Mouse (Mus musculus): ENCODE data around the gene Olfr736.

The Olfr736 gene

DNA sequence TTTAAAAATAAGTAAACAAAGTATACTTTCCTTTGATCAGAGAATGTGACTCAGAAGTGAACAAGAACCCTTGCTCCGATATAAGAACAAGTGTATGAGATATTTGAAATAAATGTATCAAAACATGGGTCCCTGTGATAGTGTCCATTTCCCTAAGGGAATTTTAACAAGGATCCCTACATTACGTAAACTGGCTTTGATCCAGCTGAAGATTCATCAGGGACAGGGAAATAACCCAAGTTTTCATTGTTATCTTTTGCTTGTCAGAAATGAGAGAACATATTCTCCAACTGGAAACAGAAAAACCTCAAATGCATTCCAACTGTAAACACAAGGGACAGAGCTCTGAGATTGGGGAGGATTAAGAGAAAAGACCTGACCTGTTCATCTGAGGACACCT, at the start of gene Olfr736:
Gene Olfr736, plus strand, starts transcription at position 301 of the 400 bp plus-strand sequence.
- in situ Hi-C loops (cut with MboI, MseI): no loop called here

DNA sequence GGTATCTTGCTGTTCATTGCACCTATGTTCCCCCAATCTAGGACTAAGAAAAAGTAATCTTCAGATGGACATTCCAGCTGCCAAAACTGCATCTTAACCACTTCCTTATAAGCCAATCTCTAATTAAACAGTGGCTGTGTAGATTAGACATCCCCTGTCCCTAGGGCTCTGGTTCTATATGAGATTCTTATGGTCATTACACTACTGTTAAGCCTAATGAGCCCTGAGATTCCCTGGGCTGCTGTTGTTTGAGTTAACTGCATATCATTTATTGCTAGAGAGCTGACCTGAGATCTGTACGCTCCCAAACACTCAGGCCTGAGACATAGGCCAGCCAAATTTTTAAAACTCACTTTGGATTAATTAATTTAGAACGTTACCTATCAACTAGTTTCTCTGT, 32.2 kb upstream of the Olfr736 start, which contains the start of gene Olfr735:
Gene Olfr735, minus strand, starts transcription at position 77 of the 400 bp plus-strand sequence.
- in situ Hi-C loops (cut with MboI, MseI): no loop called here

DNA sequence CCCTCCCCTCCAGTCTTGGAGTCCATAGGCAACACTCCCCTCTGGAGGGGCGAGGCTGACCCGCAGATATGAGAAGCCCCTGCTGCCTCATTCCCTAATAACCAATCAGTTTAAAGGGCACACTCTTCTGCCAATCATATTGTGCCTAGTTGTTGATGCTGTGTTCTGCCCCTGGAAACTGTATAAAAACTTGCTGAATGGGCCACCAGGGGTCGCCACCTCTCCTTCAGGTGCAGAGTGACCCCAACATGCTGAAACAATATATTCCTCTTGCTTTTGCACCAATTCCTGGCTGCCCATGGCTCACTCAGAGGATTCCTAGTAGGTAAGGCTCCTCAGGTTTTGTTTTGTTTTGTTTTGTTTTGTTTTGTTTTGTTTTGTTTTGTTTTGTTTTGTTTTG, 28.5 kb upstream of the Olfr736 start:
- in situ Hi-C loops (cut with MboI, MseI): no loop called here

DNA sequence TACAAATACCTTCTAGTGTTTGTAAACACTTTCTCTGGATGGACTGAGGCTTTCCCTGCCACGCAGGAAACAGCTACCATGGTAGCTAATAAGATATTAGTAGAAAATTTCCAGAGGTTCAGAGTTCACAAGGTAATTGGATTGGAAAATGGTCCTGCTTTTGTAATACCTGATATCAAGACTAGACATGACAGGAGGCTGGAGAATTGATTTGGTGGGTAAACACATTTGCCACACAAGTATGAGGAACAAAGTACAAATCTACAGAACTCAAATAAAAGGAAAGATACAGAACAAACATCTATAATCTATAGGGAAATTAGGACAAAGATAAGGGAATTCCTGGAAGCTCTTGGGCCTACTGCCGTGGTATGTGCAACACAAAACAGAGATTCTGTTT, 24.2 kb upstream of the Olfr736 start:
- in situ Hi-C loops (cut with MboI, MseI): no loop called here

DNA sequence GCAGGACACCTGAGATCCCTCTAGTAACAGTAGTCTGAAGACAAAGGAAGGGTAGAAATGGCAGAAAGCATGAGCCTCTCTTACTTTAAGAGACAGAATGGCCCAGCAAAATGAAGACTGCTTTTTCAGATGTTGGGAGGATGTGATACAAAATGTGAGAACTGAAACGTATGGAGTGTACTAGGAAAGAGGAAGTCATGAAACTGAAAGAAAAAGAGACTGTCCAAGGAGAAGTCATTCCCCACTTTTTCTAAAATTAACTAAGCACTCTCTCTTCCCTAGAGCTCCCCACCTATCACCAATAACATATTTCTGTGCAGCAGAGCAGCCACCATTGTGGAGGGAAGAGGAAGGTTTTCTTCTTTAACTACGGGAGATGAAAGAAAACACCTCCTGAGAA, 23.4 kb upstream of the Olfr736 start, which contains the start of gene Tlr11:
Gene Tlr11, plus strand, starts transcription at position 322 of the 400 bp plus-strand sequence.
- in situ Hi-C loops (cut with MboI, MseI): no loop called here

DNA sequence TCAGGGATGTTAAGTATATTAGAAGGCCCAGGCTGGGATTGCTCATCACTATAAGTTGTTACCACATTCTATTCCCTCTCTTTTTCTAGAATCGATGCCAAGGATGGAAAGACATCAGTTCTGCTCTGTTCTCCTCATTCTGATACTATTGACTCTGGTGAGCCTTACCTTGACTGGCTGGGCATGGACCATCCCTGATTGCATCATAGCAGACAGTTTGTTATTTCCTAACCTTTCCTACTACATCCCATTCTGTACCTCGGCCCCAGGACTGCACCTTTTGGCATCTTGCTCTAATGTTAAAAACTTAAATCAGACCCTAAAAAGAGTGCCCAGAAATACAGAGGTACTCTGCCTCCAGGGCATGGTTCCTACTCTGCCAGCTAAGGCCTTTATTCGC, 20.5 kb upstream of the Olfr736 start:
- in situ Hi-C loops (cut with MboI, MseI): no loop called here

DNA sequence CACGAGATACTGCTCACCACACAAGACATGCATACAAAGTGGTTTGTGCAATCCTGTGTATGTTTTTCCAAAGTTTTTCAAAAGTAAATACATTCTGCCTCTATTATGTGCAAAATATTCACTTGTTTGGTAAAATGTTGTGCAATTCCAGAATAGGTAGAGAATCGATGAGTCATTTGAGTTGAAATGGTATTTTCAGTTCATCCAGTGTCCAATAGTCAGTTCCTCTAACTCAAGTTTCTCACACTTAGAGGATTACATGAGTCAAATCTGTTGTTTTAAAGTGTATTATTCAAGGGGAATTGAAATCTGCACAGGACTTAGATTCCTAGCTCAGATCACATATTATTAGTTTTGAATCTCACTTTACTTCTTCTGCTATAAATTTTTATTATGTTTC, 17.4 kb upstream of the Olfr736 start:
- in situ Hi-C loops (cut with MboI, MseI): no loop called here

DNA sequence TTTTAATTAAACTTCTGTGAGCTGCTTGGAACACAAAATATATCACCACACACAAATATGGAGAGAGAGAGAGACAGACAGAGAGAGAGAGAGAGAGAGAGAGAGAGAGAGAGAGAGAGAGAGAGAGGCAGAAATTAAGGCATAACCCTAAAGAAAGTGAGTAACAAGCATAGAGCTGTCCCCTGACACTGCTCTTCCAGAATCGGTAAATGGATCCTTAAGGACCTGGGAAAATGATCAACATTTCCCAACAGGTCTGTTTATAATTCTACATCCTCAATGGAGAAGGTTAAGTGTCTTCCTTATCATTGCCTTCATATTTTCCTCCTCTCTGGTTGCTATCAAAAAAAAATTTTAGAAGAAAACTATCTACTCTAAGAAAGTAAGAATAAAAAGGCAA, 26.3 kb downstream of the Olfr736 start, which contains the start of gene Olfr738:
Gene Olfr738, plus strand, starts transcription at position 301 of the 400 bp plus-strand sequence.
- in situ Hi-C loops (cut with MboI, MseI): no loop called here

DNA sequence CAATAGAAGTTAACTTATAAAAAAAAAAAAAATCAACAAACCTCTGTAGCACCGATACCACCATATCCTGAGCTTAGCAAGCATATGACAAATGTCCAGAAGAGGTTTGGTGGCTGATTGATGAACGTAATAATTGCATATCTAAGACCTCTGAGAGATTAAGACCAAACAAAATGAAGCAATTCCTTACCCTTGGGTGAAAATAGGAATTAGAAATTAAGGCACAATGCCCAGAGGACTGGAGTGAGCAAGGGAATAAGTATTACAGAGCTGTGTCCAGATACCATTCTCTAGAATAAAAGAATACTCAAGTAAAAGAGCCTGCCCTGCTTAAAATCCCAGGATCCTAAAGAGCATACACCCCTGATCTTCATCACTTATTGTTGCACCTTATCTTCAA, 37.4 kb downstream of the Olfr736 start, which contains the start of gene Olfr739:
Gene Olfr739, plus strand, starts transcription at position 301 of the 400 bp plus-strand sequence.
- in situ Hi-C loops (cut with MboI, MseI): no loop called here
